In genomic region chr17:58938598-58938997, GRCm38 (mm10) we compare ENCODE assay signal across 19 mouse cellular contexts. TPM values are rescaled to one million over a fixed set of nuclear protein-coding genes. Genes with fewer than 3 reads are reported as not detected.
"Had no signal": no experiment of that assay in that cellular context is flagged by ENCODE, and none has a peak within 500 bp of the region (broad histone marks: within the 10 kb centered on the region; RNA-seq: fewer than 3 reads in every experiment).

No protein-coding gene starts in this region.

- ATAC-seq: hindbrain, embryonic 16.5 days; inflammation-experienced regulatory T-cells, adult 6 months; intestine, embryonic 15.5 days; intestine, postnatal 0 days had no signal

- DNase-seq: gastrocnemius, postnatal 25 days; heart, adult 11 months; heart, adult 2 months; heart, postnatal 4 days; kidney, adult 18-20 months; kidney, adult 8-10 months; kidney, postnatal 10 days; kidney, postnatal 25 days; kidney, postnatal 4 days; liver; liver, embryonic 13.5 days had no signal

RNA-seq across cellular contexts. Expression of gene Pdzph1, which starts 52.6 kb away (rescaled TPM):
- total RNA-seq: gastrocnemius, adult 18-20 months; gastrocnemius, adult 8-10 months; gastrocnemius, postnatal 4 days; heart, adult 2 months; heart, postnatal 25 days; heart, postnatal 4 days had no signal
